Mouse (Mus musculus) cortical plate, adult 2 months (tissue): ENCODE data around the gene Gm20379. TPM values are rescaled to one million over a fixed set of nuclear protein-coding genes. Genes with fewer than 3 reads are reported as not detected.

ENCODE experiments used
- H3K27ac ChIP-seq: fragments of 200-500 bp; 2 replicates; pipeline ENCODE4 v1.5.1; 2012; ENCODE audit warnings: low read length, control low read depth, inconsistent platforms; ENCODE audit not compliant: insufficient read depth
- H3K4me1 ChIP-seq: fragments of 200-500 bp; 2 replicates; pipeline ENCODE4 v1.6.1; 2011; ENCODE audit warnings: low read length; ENCODE audit not compliant: control insufficient read depth, insufficient read depth
- H3K4me3 ChIP-seq: fragments of 200-500 bp; 2 replicates; pipeline ENCODE4 v1.5.1; 2011; ENCODE audit warnings: mild to moderate bottlenecking, low read length, control low read depth; ENCODE audit not compliant: insufficient read depth
- CTCF ChIP-seq: fragments of 200-500 bp; IDR thresholded peaks from 2 replicates; pipeline ENCODE4 v1.5.1; 2011; ENCODE audit warnings: mild to moderate bottlenecking, control low read depth, low read length; ENCODE audit not compliant: insufficient read depth; ENCODE audit errors: extremely low read depth
- POLR2A ChIP-seq: fragments of 200-500 bp; IDR thresholded peaks from 2 replicates; pipeline ENCODE4 v1.6.1; 2011; ENCODE audit warnings: mild to moderate bottlenecking, low read length, control low read depth; ENCODE audit not compliant: insufficient read depth; ENCODE audit errors: extremely low read depth
- polyA plus RNA-seq: library from polyadenylated mRNA; depleted of rRNA; stranded (reverse); fragments of >200 nt; gene quantifications from 2 replicates; pipeline ENCODE4 v1.2.3, GENCODE M21; 2012; rRNA removed

Gm20379 gene
- polyA plus RNA-seq = not detected in 2 replicates

DNA sequence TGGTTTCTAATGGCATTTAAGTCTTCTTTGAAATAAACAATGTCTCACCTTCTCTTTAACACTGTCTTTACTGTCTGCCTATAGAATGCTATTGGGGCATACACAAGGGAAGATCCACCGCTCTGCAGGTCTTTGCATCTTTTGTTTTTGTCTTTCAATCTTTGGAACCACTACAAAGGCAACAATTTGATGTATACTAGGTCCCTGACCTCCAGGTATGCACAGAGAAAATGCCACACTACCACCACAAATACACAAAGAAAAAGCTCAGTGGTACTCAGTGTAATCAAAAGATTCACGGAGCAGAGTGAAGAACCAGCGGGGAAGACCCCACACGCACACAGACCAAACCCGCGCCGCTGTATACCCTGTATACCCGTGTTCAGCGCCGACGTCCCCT is at the start of gene Gm20379:
TSS of gene Gm20379 (plus strand) at position 301 of the 400 bp plus-strand sequence.
- no peak within 1 kb of the TSS for H3K27ac ChIP-seq
- H3K4me1 ChIP-seq = no peaks in the 10 kb centered on the region
- H3K4me3 ChIP-seq = no peak within 1 kb of the TSS
- TF ChIP-seq CTCF = no peak
- no peak for TF ChIP-seq POLR2A

DNA sequence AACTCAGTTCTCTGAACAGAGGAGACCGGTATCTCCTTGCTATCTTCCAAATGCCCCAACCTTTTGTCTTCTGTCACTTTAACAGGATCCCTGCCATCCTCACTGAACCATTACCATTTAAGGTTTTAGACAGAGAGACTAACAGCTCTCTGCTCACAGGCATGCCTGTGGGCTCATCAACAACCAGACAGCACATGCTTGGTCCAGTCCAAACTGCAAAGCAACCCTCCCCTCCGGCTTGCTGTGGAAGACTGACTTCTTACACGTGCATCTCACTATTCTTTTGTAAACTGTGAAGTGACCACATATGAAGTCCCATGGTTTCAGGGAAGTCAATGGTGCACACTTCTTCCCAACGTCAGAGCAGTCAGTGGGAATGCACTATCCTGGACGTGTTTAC is 44.5 kb upstream of the Gm20379 start:
- Histone ChIP-seq H3K4me3 (no peak overlapping the region), H3K4me1 (no peaks in the 10 kb centered on the region), H3K27ac (no peak overlapping the region)
- TF ChIP-seq CTCF (no peak), POLR2A (no peak)

DNA sequence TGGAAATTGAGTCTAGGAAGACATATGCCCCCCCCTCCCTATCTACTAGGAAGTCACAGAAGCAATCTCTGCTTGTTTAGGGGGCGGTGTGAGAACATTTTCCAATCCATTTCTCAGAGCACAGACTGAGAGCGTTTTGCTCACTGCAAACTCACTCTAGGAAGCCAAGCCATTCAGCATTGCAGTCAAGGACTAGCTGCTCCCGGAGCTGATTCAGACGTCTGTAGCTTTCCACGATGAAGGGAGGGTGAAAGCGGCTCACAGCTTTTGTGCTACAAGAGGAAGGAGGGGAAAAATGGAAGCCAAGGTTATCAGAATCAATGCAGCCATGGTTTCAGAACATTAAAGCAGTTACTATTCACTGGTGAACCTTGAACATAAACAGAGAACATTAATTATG is 42.2 kb upstream of the Gm20379 start:
- no peak overlapping the region for H3K27ac ChIP-seq
- H3K4me3 ChIP-seq = no peak overlapping the region
- no peaks in the 10 kb centered on the region for H3K4me1 ChIP-seq
- no peak for TF ChIP-seq CTCF
- no peak for TF ChIP-seq POLR2A

DNA sequence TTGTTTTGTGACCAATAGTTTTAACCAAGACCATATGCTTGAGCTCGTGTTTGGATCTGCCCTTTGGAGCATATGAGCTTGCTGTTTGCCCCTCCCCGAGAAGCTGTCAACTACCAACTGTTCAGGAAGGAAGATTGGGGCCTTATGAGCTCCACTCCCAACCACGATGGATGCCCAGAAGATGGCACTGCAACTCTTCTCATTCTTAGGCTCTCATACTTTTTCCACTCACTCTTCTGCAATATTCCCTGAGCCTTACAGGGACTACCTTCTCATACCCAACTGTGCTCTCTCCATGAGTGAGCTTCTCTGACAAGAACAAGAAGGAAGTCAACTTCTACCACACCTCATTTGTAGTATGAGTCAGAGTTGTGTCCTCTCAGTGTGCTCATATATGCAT is 38.7 kb upstream of the Gm20379 start:
- H3K4me1 ChIP-seq = no peaks in the 10 kb centered on the region
- TF ChIP-seq CTCF = no peak
- TF ChIP-seq POLR2A = no peak

DNA sequence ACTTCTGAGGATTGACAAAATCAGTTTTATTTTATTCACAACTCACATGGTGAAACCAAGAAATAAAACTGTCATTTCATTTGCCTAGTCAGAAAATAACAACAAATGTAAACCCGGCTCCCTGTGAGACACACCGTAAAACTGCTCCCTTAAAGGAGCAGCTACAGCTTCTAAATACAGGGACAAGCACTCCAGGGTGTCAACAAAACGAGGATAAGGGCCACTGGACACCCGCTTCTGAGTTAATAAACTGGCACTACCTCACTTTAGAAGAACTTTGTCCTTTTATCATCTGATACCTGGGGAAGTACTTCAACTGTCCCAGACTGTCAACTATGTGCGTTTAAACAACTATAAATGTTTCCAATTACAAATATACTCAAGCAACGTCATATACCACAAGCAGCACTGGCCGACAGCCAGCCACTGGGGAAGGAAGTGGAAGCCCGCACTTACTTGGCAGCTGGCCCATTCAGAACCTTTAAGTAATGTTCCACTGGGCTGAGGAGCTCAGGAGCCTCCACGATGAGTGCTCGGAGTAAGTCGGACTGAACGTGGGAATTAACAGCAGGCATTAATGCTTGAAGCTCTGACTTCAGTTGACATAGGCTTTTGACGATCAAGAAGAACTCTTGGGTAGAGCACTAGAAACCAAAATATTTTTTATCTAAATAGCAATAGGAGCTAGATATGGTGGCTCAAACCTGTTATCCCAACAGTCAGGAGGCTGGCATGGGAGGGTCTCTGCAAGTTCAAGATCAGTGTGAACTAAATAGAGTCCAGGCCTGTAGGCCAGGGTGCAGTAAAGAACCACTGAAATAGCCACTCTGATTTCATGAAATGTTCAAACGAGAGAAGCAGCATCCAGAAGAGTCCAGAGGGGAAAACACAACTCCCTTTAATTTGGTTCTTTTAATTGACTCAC is 31.2 kb upstream of the Gm20379 start:
- TF ChIP-seq CTCF = no peak
- TF ChIP-seq POLR2A = no peak
- Histone ChIP-seq H3K27ac (no peak overlapping the region), H3K4me3 (no peak overlapping the region), H3K4me1 (no peaks in the 10 kb centered on the region)

More for the DNA sequence above, 38.7 kb upstream of the Gm20379 start:
- no peak overlapping the region for H3K27ac ChIP-seq
- no peak overlapping the region for H3K4me3 ChIP-seq

DNA sequence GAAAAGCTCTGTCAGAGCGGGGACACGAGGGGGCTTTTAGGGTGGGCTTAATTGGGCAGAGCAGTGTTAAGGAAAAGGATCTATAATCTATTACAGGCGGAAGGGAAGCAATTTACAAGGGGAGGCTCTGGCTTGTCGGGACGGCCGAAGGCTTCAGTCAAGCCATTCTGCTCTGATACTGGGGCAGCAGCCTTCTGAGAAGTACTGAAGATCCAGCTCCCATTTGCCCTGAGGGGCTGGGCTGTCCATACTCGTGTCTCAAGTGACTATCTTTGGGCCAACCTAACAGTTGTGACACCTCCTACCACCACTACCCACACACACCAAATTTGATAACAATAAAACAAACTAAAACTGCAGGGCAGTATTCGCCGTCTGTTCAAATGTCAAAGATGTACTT is 30.5 kb upstream of the Gm20379 start:
- H3K4me3 ChIP-seq = no peak overlapping the region
- TF ChIP-seq CTCF (no peak), POLR2A (no peak)
- H3K4me1 ChIP-seq = no peaks in the 10 kb centered on the region
- H3K27ac ChIP-seq = no peak overlapping the region

DNA sequence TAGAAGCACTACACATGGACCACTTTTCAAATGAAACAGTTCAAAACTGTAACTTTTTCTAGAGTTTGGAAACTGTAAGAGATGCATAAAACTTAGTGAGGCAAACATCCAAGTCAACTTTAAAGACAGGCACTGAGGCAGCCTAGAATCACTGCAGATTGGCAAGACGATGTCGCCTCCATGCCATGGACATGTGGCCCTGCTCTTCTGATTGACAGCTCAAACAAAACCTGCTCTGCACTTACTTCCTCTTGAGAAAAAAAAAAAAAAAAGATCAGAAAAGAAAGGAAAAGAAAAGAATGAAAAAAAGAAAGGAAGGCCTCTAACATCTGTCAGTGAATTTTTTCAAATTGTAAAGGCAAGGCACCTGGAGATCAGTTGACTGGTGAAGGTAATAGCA is 28.8 kb upstream of the Gm20379 start:
- Histone ChIP-seq H3K4me1 (no peaks in the 10 kb centered on the region), H3K4me3 (no peak overlapping the region), H3K27ac (no peak overlapping the region)
- TF ChIP-seq POLR2A = no peak
- TF ChIP-seq CTCF = no peak

DNA sequence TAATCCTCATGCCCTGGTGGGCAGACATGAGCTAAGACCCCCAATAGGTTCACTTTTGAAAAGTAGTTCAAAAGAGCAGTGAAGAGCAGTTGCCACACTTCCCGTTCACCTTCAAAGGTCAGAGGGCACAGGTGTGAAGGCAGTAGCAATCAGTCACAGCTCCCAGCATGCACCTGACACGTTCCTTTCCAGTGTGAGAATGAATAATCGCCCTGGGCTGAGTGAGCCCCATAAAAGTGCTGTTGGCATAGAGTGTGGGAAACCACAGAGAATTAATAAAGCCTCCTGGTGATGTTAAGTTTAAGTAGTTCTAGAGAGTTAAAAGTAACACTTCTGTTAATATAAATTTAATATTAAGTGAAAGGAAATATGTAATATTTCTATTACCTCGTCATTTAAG is 14.2 kb upstream of the Gm20379 start:
- Histone ChIP-seq H3K4me1 (peaks cover 5% of the 10 kb centered on the region), H3K27ac (0 out of 2 replicates have a peak overlapping the region, but pooled peaks have one; percentile 28), H3K4me3 (no peak overlapping the region)
- TF ChIP-seq CTCF (no peak), POLR2A (no peak)

DNA sequence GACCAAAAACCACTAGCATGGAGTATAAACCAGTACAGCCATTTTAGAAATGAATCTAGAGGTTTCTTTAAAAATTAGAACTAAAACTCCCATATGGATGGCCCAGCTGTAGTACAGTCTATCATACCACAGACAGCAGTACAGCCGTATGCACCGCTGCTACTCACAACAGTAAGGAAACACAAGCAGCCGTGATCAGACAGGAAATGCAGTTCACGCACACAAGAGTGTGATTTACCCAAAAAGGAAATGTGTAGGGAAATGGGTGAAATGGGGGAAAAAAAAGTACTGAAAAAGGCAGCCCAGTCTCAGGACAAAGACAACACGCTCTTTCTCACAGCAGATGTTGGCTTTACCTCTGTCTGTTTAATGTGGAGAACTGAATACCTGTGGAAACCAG is 11.9 kb upstream of the Gm20379 start:
- no peak overlapping the region for H3K4me3 ChIP-seq
- H3K27ac ChIP-seq = no peak overlapping the region
- peaks cover 5% of the 10 kb centered on the region for H3K4me1 ChIP-seq
- TF ChIP-seq POLR2A = no peak
- TF ChIP-seq CTCF = no peak

DNA sequence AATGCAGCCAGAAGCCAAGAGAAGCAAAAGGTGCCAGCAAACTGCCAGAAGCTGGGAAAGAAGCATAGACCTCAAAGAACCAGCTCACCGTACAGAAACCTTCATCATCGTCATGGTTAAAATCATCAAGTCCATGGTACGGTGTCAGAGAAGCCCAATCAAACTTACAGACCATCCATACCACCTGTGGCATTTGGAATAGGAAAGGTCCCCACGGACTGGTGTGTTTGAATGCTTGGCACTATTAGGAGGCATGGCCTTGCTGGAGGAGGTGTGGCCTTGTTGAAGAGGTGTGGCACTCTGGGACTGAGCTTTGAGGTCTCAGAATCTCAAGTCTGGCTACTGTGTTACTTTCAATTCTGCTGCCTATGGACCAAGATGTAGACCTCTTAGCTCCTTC is 9.3 kb upstream of the Gm20379 start:
- H3K27ac ChIP-seq = no peak overlapping the region
- TF ChIP-seq CTCF (no peak), POLR2A (no peak)

DNA sequence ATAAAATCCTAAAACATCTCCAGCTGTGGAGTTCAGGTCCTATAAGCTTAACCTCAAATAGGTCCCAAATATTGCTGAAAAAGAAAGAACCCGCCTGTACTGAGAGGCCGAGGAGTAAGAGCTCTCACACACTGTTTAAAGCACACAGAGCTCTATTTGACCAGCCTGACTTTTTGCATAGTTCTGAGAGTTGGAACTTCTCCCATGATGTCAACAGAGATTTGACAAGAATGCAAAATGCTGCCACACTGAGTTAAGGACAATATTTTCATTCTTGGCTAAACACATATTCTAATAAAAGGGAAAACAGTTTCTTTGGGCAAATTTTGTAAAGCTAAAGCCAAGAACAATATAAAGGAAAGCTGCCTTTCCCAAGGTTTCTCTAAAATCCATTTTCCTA is 8.8 kb upstream of the Gm20379 start:
- TF ChIP-seq CTCF (no peak), POLR2A (no peak)
- Histone ChIP-seq H3K27ac (no peak overlapping the region), H3K4me3 (no peak overlapping the region), H3K4me1 (no peaks in the 10 kb centered on the region)

More for the DNA sequence above, 9.3 kb upstream of the Gm20379 start:
- no peak overlapping the region for H3K4me3 ChIP-seq
- H3K4me1 ChIP-seq = peaks cover 1% of the 10 kb centered on the region
